Mouse (Mus musculus) limb, embryonic 12.5 days (tissue): ENCODE measurements around the gene Mau2. TPM values are rescaled to one million over a fixed set of nuclear protein-coding genes. Genes with fewer than 3 reads are reported as not detected.
A peak's percentile ranks its signal among the peaks of the same experiment; 100 is the strongest.

Experiments used
- ATAC-seq: fragments of 200-750 bp; cut with Nextera tagmentation; 2 replicates; pipeline ENCODE4 v1.8.0; 2017; ENCODE audit warnings: low read depth, moderate TSS enrichment; ENCODE audit not compliant: insufficient number of reproducible peaks, insufficient read depth, low FRiP score, low TSS enrichment
- H3K27ac ChIP-seq: fragments of 300-500 bp; sonication (generic); 2 replicates; pipeline ENCODE4 v1.5.1; 2016; ENCODE audit warnings: mild to moderate bottlenecking, moderate library complexity
- H3K27me3 ChIP-seq: fragments of 300-500 bp; sonication (generic); 2 replicates; pipeline ENCODE4 v1.6.1; 2016; ENCODE audit warnings: mild to moderate bottlenecking, moderate library complexity
- H3K36me3 ChIP-seq: fragments of 300-500 bp; sonication (generic); 2 replicates; pipeline ENCODE4 v1.6.1; 2016; ENCODE audit warnings: mild to moderate bottlenecking, moderate library complexity
- H3K4me1 ChIP-seq: fragments of 300-500 bp; sonication (generic); replicated peaks from 2 replicates; pipeline ENCODE4 v1.6.1; 2016
- H3K4me2 ChIP-seq: fragments of 300-500 bp; sonication (generic); 2 replicates; pipeline ENCODE4 v1.6.1; 2016; ENCODE audit warnings: mild to moderate bottlenecking, moderate library complexity
- H3K4me3 ChIP-seq: fragments of 300-500 bp; sonication (generic); replicated peaks from 2 replicates; pipeline ENCODE4 v1.5.1; 2016; ENCODE audit warnings: mild to moderate bottlenecking
- H3K9ac ChIP-seq: fragments of 300-500 bp; sonication (generic); replicated peaks from 2 replicates; pipeline ENCODE4 v1.6.1; 2016; ENCODE audit warnings: mild to moderate bottlenecking, moderate library complexity
- H3K9me3 ChIP-seq: fragments of 300-500 bp; sonication (generic); 2 replicates; pipeline ENCODE4 v1.6.1; 2016; ENCODE audit warnings: mild to moderate bottlenecking, moderate library complexity
- WGBS: fragments of 180-500 bp; shearing (Covaris S2); methylation state at CpG from one replicate; pipeline ENCODE4 v1.1.7; 2016; 5-methylcytosine and 5-hydroxymethylcytosine counted together
- polyA plus RNA-seq: library from polyadenylated mRNA; unstranded; fragments of >200 nt; fragmentation: Nextera tagmentation; extraction: Ambion mirVana; gene quantifications from 2 replicates; pipeline ENCODE4 v1.2.1, GENCODE M21; 2016

Mau2 gene
- 62.7 and 65.3 TPM in 2 replicates for polyA plus RNA-seq

DNA sequence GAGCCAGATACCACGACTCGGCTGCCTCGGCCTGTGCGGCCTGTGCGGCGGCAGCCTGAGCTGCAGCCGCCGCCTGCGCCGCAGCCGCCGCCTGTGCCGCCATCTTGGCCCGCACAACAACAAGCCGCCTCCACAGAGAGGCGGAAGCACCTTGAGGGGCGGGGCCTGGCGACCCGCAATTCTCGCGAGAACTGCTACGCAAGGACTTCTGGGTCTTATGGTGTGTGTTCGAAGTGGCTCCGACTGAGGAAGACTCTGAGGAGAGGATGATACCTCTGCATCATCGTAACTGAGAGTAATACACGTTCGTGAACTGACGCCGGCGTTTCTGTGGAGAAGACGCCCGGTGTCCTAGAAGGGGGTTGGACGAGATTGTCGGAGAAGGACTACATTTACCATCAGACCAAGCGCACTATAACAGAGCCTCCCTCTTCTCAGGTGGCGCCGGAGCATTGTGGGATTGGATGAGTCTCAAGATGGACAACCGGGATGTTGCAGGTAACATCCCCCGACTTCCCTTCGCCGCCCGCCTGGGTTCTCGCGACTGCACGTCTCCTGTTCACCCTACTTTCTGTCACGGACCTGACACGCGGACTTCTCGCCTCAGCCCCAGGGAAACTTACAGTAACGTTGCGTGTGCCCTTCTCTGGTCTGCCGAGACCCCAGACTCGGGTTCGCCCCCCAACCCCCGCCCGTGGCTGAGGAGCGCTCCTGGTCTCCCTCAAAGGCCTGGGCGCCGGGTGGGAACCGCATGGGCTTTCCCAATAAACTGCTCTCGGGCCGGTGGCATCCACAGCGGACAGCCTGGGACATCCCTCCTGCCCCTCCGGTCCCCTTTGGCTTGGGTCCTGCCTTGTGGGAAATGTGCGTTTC is at the start of gene Mau2, which contains the start of gene Sugp1:
Gene Mau2 (minus strand): TSS at position 152 of the 873 bp plus-strand sequence.
Gene Sugp1 (plus strand): TSS at position 231 of the 873 bp plus-strand sequence.
- Histone ChIP-seq H3K27ac (peak within 1 kb of the TSS; percentile 57), H3K9ac (peak within 1 kb of the TSS; percentile 96), H3K4me2 (peak within 1 kb of the TSS; percentile 96), H3K36me3 (peaks cover 11% of the 10 kb centered on the region; the same call in 1 of the 2 replicates), H3K4me1 (peaks cover 28% of the 10 kb centered on the region), H3K27me3 (no peaks in the 10 kb centered on the region), H3K4me3 (peak within 1 kb of the TSS; percentile 86), H3K9me3 (no peaks in the 10 kb centered on the region)
- WGBS: under 1% methylated on average over 65 of the region's 65 CpGs
- peak; percentile 94 for ATAC-seq

DNA sequence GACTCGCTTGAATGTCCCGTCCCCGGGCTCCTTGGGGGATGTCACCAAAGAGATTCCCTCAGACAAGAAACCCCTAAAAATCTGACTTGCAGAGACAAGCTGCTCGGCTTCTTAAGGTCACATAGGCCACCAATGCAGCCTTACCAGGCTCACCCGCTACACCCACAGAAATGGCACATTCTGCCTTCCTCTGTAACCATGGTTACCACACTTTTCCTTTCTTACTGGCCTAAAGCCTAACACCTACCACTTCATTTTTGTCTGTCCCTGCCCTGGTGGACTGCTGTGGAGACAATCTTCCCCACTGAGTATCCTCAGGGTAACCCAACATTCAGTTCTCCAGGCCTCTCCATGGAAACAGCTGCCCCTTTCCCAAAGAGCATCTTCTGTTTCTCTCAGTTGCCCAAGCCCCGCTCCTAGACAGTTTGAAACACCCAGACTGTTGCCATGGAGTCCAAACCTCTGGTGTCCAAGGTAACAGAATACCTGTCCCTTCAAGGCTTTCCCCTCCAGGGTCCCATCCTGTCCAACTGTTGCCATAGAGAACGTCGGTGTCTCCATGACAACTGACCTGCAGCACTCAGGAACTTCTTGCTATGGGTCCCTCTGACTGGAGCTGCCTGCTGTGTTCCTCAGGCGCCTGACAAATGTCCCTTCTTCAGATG is 46.9 kb upstream of the Mau2 start:
- Histone ChIP-seq H3K9me3 (no peaks in the 10 kb centered on the region), H3K4me1 (peaks cover 10% of the 10 kb centered on the region), H3K36me3 (no peaks in the 10 kb centered on the region), H3K27ac (no peak overlapping the region), H3K9ac (no peak overlapping the region), H3K27me3 (peaks cover 92% of the 10 kb centered on the region), H3K4me3 (no peak overlapping the region), H3K4me2 (no peak overlapping the region)
- WGBS: 64% methylated on average over 9 of the region's 9 CpGs
- no peak for ATAC-seq

DNA sequence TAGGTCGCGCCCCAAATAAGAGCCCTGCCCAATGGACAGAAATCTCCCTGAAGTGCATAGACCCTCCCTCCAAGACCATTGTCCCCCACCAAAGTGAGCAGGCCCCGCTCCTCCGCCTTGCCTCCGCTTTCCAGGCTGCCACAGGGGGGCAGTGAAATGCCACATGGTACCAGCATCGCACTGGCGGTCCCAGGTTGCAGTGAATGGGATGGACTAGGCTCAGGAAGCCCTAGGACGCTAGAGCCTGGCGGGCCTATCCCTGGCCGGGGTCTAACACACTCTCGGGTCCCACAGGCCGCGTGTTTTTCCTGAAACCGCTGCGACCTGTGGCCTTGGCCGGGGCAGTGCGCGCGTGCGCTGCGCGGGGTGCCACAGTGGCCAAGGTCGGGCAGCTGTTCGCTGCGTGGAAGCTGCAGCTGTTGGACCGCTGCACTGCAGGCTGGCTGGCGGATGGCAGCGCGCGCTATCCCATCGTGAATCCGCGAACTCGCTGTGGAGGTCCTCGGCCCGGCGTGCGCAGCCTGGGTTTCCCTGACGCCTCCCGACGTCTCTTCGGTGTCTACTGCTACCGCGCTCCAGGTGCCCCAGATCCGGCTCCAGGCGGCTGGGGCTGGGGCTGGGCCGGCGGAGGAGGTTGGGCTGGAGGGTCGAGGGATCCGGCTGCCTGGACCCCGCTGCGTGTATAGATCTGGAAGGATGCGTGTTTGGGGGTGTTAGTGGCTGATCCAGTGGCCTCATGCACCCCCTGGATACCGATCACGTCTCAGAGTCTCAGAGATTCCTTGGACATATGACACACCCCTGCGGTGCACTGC is 45.5 kb upstream of the Mau2 start:
- no peaks in the 10 kb centered on the region for H3K36me3 ChIP-seq
- no peak overlapping the region for H3K27ac ChIP-seq
- 5% methylated on average over 56 of the region's 56 CpGs for WGBS
- no peaks in the 10 kb centered on the region for H3K9me3 ChIP-seq
- peak overlapping the region; percentile 80 for H3K4me2 ChIP-seq
- peak overlapping the region; percentile 44 for H3K4me3 ChIP-seq
- ATAC-seq: peak; percentile 69
- H3K27me3 ChIP-seq: peaks cover 93% of the 10 kb centered on the region
- peak overlapping the region; percentile 57 for H3K9ac ChIP-seq
- H3K4me1 ChIP-seq: peaks cover 24% of the 10 kb centered on the region

DNA sequence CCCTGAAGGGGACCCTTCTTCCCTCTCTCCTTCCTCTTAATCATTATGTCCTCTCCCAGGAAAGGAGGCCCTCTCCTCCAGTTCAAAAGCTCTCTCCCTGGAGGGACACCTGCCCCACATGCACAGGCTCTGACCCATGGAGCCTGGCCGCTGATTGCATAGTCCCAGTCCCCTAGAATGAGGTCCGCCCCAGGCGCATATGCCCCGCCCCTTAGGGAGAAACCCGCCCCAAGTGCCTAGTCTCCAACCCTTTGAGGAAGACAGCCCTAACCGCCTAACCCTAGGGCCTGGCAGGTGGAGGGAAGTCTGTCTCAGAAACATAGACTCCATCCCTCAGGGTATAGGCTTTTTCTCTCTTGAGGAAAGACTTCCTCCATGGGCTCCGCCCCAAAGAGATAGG is 44.7 kb upstream of the Mau2 start:
- no peak overlapping the region for H3K9ac ChIP-seq
- H3K27ac ChIP-seq: no peak overlapping the region
- no peaks in the 10 kb centered on the region for H3K36me3 ChIP-seq
- 5% methylated on average over 7 of the region's 7 CpGs for WGBS
- H3K27me3 ChIP-seq: peaks cover 100% of the 10 kb centered on the region
- H3K4me2 ChIP-seq: no peak overlapping the region
- H3K9me3 ChIP-seq: no peaks in the 10 kb centered on the region
- ATAC-seq: no peak
- H3K4me1 ChIP-seq: peaks cover 24% of the 10 kb centered on the region
- 0 out of 2 replicates have a peak overlapping the region, but pooled peaks have one; percentile 44 for H3K4me3 ChIP-seq

DNA sequence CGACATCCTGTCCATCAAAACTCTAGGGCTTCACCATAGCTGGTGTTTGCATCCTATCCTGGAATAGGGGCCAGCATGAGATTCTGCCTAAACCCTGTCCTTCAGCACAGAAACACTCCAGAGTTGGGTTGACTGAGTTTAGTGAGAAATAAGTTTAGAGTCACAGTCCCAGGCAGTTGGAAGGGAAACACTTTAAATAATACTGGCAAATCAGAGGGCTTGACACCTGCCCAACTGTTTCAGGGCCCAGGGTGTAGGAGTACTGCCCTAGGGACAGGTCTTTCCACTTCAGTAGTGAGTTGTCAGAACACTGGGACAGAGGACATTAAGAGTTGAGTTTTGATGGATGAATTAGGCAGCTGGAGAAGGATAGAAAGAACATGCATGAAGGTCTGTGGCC is 43.6 kb upstream of the Mau2 start:
- Histone ChIP-seq H3K27ac (no peak overlapping the region), H3K27me3 (peaks cover 99% of the 10 kb centered on the region), H3K9ac (no peak overlapping the region), H3K4me3 (no peak overlapping the region), H3K9me3 (0 out of 2 replicates have a peak, but pooled peaks cover 2% of the 10 kb centered on the region), H3K4me1 (peaks cover 24% of the 10 kb centered on the region), H3K36me3 (no peaks in the 10 kb centered on the region), H3K4me2 (no peak overlapping the region)
- WGBS: 46% methylated on average over 1 of the region's 1 CpGs
- no peak for ATAC-seq

DNA sequence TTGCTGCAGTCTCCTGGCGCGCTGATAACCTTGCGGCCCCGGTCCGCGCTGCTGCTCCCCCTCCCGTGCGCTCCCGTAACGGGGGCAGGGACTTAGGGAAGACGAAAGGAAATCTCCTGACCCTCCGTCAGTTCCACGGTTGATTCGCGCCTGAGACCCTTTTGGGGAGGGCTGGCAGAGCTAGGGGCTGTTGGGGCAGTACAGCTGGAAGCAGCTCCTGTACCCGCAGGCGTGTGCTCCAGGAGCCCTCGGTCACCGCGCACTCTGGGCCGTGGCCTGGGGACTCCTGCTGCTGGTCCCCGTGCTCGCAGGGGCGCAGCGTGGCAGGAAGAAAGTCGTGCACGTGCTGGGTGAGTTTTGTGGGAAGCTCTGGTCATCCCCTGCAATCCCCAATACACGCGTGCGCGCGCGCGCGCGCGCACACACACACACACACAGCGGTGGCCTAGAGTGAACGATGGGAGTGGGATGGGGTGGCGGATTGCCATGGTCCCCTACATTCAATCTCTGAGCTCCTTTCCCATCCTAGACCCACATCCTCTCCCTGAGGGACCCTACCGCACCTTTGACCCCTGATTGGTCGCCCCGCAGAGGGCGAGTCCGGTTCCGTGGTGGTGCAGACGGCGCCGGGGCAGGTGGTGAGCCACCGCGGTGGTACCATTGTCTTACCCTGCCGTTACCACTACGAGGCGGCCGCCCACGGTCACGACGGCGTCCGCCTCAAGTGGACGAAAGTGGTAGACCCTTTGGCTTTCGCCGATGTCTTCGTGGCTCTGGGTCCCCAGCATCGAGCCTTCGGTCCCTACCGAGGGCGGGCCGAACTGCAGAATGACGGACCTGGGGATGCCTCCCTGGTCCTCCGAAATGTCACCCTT is 41.9 kb upstream of the Mau2 start:
- Histone ChIP-seq H3K27ac (no peak overlapping the region), H3K9me3 (0 out of 2 replicates have a peak, but pooled peaks cover 3% of the 10 kb centered on the region), H3K4me1 (peaks cover 24% of the 10 kb centered on the region), H3K36me3 (no peaks in the 10 kb centered on the region), H3K4me3 (peak overlapping the region; percentile 43), H3K27me3 (peaks cover 85% of the 10 kb centered on the region), H3K4me2 (peak overlapping the region; percentile 75), H3K9ac (peak overlapping the region; percentile 47; the same call in 1 of the 2 replicates)
- ATAC-seq: no peak
- WGBS: 2% methylated on average over 70 of the region's 71 CpGs

DNA sequence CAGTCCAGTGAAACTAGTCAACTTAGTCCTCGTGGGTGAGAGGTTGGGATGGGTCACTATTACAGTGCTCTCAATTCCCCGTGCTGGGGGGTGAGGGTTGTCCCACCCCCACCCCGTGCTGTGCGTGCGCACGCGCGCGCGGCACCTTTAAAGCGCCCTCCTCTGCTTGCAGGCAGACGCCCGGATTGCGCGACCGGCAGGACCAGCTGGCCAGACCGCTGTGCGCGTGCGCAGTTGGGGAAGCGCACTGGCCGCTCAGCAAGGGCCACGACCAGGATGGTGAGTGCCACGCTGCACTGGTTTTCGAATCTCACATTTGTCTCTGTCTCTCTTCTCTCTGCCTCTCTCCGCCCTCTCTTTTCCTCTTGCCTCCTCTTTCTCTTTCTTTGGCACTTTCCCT is 40.8 kb upstream of the Mau2 start, which contains the start of gene Hapln4:
Gene Hapln4 (plus strand): TSS at position 173 of the 400 bp plus-strand sequence.
- no peaks in the 10 kb centered on the region for H3K36me3 ChIP-seq
- H3K27ac ChIP-seq: no peak within 1 kb of the TSS
- peak within 1 kb of the TSS; percentile 75 for H3K4me2 ChIP-seq
- H3K4me1 ChIP-seq: peaks cover 23% of the 10 kb centered on the region
- peaks cover 73% of the 10 kb centered on the region for H3K27me3 ChIP-seq
- WGBS: 1% methylated on average over 26 of the region's 26 CpGs
- no peak for ATAC-seq
- H3K9ac ChIP-seq: peak within 1 kb of the TSS; percentile 47; the same call in 1 of the 2 replicates
- 0 out of 2 replicates have a peak, but pooled peaks cover 3% of the 10 kb centered on the region for H3K9me3 ChIP-seq
- peak within 1 kb of the TSS; percentile 43 for H3K4me3 ChIP-seq

DNA sequence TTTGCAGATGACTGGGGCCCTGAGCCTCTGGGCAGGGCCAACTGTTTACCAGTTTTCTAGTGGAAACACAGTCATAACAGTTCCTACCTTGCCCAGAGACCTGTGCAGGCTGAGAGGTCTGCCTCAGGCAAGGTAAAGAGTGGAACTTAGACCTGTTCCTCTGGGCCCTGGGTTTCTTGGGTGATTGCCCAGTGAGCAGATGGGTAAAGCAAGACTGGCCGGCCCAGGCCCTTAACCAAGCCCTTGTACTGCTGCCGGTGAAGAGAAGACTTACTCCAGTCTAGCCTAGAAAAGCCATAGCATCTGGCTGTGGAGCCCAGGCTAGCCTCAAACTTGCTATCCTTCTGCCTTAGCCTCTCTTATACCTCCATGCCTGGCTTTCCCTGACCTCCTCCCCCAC is 39.4 kb upstream of the Mau2 start:
- H3K4me1 ChIP-seq: peaks cover 18% of the 10 kb centered on the region
- 0 out of 2 replicates have a peak, but pooled peaks cover 3% of the 10 kb centered on the region for H3K9me3 ChIP-seq
- no peaks in the 10 kb centered on the region for H3K36me3 ChIP-seq
- H3K4me3 ChIP-seq: no peak overlapping the region
- no peak overlapping the region for H3K27ac ChIP-seq
- peaks cover 60% of the 10 kb centered on the region for H3K27me3 ChIP-seq
- H3K4me2 ChIP-seq: no peak overlapping the region
- WGBS: 95% methylated on average over 2 of the region's 2 CpGs
- no peak overlapping the region for H3K9ac ChIP-seq
- no peak for ATAC-seq

DNA sequence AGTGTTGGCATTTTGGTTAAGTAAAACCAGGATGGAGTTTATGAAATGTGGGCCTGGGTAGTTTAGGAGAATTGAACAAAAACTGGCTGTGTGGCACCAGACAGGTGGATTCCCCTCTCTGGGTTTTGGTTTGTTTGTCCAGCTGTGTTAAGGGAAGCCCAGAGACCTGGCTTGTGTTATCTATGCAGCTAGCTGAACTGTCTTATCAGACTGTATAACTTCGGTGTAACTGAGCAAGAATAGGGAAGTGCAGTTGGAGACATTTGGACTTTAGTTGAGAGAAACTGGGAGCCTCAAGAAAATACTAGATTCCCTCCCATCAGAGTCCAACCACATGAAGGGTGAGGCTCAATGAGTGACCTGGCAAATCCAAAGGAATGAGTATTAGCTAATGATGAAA is 31.1 kb upstream of the Mau2 start:
- peaks cover 8% of the 10 kb centered on the region for H3K4me1 ChIP-seq
- H3K27ac ChIP-seq: no peak overlapping the region
- no peak for ATAC-seq
- H3K9me3 ChIP-seq: no peaks in the 10 kb centered on the region
- no peak overlapping the region for H3K4me3 ChIP-seq
- 84% methylated on average over 1 of the region's 1 CpGs for WGBS
- peaks cover 11% of the 10 kb centered on the region for H3K27me3 ChIP-seq
- no peak overlapping the region for H3K4me2 ChIP-seq
- no peak overlapping the region for H3K9ac ChIP-seq
- H3K36me3 ChIP-seq: peaks cover 37% of the 10 kb centered on the region

DNA sequence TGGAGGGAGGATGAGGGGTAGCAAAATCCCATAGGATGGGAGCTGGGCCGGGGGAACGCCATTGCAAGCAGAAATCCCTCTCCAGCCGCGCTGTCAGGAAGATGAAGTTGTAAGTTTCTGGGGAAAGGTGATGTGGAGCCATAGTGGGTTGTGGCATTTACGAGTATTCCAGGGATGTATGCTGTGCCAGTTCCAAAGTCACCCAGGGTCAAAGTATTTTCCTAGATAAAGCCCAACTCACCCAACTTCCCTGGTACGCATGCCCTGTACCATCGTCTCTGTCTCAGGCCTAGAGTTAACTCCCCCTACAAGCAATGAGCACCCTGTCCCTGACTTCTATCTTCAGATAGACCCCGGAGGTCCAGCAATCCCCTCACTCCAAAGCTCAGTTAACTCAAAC is 30.6 kb upstream of the Mau2 start:
- peak overlapping the region; percentile 53 for H3K4me2 ChIP-seq
- H3K9ac ChIP-seq: no peak overlapping the region; the same call in 1 of the 2 replicates
- peaks cover 11% of the 10 kb centered on the region for H3K27me3 ChIP-seq
- no peak overlapping the region for H3K27ac ChIP-seq
- ATAC-seq: no peak
- H3K36me3 ChIP-seq: peaks cover 42% of the 10 kb centered on the region
- peak overlapping the region; percentile 18 for H3K4me3 ChIP-seq
- H3K4me1 ChIP-seq: peaks cover 8% of the 10 kb centered on the region
- no peaks in the 10 kb centered on the region for H3K9me3 ChIP-seq
- 65% methylated on average over 8 of the region's 8 CpGs for WGBS
